Mouse (Mus musculus): Measurements from ENCODE around the gene F8.
"Not testable (repeated sequence)": the region's sequence is repeated elsewhere in the genome, so short reads cannot be mapped to it uniquely, and the experiment has no call there.

F8 gene

GRCm38 (mm10) chrX:75382195-75382771, at the start of gene F8, which contains the start of gene Fundc2:
F8 (minus strand) TSS chrX:75382615.
Fundc2 (plus strand) TSS chrX:75382399.
- peak; percentile 59 for DNase-seq

DNA sequence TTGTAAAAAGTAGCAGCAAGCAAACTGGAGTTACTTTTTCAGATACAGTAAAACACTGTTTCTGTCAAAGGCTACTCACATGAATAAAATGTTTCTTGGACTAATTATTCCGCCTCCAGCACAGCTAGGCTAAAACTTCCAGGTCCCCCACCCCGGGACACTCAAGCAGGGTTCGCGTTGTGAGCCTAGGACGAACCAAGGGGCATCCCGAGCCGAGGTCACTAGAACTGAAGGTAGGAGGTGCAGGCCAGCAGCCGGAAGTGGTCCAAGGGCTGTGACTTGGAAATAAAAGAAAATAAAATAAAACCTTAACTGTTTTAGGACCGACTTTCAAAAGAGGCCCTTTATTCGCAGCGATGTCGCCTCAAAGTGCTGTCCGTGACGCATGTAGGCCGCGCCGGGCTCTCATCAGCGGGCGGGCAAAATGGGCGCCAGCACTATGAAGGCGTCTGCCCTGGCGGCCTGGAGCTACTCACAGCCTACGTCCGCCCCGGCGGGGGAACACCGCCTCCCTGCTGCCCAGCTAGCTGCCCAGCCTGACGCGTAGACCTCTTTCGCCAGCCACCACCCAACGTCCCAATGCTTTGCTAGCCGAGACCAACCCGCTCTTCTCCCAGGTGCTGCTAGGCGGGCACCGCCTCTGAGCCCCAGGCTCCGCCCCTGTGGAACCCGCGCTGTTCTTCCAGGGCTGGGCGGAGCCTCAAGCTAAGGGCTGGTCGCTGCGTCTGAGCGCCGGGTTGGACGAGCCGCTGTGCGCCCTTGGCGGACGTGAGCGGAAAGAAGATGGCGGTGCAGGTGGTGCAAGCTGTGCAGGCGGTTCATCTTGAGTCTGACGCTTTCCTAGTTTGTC, 33.7 kb upstream of the F8 start, which contains the start of the genes Cmc4, Mtcp1 and Brcc3:
Gene Cmc4 (minus strand): TSS at position 649 of the 850 bp plus-strand sequence.
Gene Mtcp1 (minus strand): TSS at position 653 of the 850 bp plus-strand sequence.
Gene Brcc3 (plus strand): TSS at position 693 of the 850 bp plus-strand sequence.
- DNase-seq: peak; percentile 87

GRCm38 (mm10) chrX:75409711-75410110, 27.3 kb upstream of the F8 start:
- no peak for DNase-seq

- no peak for DNase-seq
Observed at GRCm38 (mm10) chrX:75403350-75403749, 20.9 kb upstream of the F8 start.

GRCm38 (mm10) chrX:75402668-75403067, 20.3 kb upstream of the F8 start:
- DNase-seq: no peak

- DNase-seq: no peak
Observed at GRCm38 (mm10) chrX:75399471-75399870, 17.1 kb upstream of the F8 start.

DNA sequence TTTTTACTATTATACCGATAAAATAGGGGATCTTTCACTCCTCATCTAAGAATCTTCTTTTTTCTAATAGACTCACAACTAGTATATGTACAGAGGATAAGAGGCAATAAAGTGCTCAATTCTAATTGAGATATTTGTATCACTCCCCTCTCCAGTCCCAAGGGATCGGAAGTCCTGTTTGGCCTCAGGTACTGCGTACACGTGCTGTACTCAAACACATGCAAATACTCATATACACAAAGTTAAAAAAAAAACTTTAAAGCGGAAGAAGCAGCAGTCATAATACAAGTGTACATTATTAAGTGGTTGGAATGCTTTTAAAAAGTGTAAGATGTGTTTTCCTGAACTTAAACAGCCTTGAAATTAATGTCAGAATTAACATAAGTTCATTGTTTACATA, 716 bp downstream of the F8 start:
- peak; percentile 29 for DNase-seq

DNA sequence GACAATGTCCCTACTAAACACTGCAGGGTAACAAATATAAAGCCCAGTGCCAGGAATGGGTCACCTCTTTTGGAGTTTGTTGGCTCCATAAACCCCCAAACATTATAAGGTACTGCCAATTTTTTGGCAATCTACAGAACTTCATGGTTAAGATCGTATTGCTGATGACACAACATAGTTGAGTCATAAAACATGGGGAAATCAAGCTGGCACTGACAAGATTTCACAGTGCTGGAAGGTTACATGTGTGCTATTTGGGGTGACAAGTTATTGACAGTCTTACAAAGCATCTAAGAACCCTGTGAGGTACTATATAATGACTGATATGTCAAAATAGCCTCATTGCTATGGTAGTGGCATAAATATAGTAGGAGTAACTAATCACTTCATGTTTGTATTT, 1.2 kb downstream of the F8 start:
- no peak for DNase-seq

GRCm38 (mm10) chrX:75376815-75377214, 5.6 kb downstream of the F8 start:
- no peak for DNase-seq

DNA sequence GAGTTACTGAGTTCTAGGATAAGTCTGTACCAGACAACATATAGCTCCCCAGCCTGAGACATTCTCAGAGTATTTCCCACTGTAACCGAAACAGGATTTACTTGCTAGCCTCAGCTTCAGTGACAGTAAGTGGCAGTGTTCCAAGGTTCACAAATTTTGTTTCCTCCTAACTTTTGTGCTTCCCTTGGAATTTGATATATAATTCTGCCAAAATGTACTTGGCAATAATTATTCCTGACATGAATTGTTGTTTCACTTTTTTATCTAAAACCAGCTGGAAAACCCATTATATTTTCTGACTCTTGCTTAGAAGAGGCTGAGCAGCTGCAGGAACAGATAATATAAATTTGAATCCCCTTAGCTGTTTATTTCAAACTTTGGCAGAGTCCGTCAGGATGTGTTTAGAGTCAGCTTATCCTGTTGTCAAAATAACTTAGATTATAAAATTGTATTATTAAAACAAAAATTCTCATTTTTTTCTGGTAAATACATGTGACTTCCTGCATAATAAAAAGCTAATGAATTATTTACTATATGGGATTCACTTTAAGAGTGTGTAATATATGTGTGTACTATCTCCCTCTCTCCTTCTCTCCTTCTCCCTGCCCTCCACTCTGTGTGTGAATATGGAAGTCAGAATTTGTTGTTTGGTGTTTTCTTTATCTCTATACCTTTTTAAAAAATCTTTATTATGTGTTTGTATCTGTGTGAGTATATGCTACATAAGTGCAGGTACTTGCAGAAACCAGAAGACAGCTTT, 9.6 kb downstream of the F8 start:
- no peak for DNase-seq

DNA sequence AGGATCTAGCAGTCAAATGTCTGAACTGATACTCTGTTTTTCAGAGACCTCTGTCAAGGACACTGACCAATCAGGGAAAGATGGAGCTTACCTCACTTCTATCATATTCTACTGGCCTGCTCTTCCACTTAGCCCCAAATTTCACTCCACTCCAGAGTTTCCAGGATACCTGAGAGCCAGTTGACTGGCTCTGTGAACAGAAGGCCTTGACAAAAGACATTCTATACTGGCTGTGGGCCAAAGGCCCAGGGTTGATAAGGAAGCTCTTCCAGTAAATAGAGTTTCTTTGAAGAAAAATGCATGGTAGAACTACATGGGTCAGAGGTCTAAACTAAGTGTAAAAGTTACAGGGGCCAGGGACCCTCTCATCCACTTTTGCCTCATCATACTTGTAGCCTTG, 12.2 kb downstream of the F8 start:
- no peak for DNase-seq

DNA sequence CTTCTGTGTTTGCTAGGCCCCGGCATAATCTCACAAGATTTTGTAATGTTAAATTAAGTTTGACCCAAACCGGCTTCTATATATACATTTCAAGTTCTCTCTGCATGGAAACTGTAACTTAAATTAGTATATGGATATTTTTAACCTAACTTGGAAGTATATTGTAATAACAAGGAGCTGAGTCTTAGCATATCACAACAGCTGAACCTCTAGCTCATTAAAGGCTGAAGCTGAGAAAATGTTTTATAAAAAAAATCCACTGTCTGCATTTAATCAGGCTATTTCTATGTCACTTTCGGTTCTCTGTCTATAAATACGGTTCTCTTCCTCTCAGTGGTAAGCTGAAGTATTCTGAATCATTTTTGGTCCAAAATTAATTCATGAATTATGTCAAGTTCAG, 58.9 kb downstream of the F8 start:
- no peak for DNase-seq

GRCm38 (mm10) chrX:75271676-75272075, 110.7 kb downstream of the F8 start:
- no peak for DNase-seq

DNA sequence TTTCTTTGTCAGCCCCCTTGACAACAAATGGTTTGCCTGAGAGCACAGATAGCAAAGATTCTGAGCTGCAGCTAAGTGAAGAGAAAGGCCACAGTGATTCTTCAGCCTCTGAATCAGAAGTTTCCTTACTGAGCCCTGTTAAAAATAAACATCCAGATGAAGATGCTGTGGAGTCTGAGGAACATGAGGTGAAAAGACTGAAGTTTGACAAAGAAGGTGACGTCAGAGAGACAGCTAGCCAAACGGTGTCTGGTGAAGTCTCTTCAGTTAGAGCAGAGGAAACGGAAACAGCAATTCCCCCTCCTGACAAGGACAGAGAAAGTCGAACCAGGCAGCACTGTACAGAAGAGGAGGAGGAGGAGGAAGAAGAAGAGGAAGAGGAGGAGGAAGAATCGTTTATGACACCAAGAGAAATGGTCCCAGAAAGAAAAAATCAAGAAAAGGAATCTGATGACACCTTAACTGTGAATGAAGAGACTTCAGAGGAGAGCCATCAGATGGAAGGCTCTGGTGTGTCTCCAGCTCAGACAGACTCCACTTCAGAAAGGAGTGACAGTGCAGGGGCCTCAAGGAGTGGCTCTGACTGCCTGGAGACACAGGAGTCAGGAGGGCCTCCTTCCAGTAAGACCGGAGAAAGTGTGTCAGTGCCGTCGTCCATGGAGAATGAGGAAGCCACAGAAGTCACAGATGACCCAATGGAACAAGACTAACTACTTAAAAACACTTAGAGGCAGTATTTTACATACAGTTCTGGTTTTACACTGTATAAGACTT, 148.6 kb downstream of the F8 start:
- not testable (repeated sequence) for DNase-seq

DNA sequence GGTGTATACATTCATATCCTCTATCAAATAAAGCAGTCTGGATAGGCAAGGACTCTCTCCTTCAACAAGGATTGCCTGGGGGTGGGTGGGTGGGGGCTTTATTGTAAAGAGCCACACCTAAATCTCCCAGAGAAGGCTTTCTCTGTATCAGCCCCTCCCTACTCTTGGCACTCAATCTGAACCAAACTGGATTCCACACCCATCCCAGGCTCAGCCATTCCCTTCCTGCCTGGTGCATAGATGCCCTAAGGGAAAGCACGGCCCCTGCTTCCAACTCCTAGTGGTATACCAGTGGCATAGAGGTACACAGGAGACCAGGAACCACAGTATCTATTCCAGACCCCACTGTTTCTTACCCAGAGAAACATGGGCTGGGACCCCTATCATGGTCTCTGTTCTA, 151.0 kb downstream of the F8 start:
- no peak for DNase-seq

DNA sequence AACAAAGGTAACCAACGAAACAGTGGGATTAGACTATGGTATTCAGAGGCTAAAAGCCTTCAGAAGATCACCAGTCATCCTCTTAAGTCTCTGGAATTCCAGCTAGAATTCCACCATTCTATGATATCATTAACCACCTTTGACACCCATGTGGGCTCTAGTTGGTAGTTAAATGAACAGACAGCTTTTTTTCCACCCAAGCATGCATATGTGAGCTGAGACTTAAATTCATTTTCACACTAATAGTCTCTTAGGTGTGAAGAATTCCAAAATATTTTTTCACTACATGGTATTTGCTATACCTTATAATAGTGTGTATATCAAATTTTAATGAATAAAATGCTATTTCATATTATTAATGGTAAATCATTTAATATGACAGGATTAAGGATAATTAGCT, 218.7 kb downstream of the F8 start, which contains the start of gene Smim9:
Gene Smim9 (minus strand): TSS at position 101 of the 400 bp plus-strand sequence.
- DNase-seq: no peak

DNA sequence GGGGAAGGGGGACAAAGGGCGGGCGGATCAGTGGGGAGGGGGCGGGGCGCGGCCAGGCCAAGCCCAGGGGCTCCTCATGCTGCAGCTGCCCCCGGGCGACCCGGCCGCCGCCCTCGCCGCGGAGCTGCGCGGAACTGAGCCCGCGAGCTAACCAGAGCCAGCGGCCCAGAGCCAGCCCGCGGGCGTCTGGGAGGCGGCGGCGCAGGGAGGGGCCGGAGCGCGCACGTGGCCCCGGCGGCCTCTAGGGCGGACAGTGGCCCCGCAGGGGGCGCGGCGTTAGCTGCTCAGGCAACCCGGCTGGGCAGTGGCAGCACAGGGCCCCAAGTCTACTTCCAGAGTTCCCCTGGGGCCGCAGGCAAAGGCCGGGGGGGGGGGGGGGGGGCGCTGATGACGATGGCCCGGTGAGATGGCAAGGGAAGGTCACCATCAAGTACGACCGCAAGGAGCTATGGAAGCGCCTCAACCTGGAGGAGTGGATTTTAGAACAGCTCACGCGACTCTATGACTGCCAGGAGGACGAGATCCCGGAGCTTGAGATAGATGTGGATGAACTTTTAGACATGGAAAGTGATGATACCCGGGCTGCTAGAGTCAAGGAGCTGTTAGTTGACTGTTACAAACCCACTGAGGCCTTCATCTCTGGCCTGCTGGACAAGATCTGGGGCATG, 226.7 kb downstream of the F8 start:
- no peak for DNase-seq

GRCm38 (mm10) chrX:75152249-75152648, 230.2 kb downstream of the F8 start:
- DNase-seq: no peak

GRCm38 (mm10) chrX:75150304-75150703, 232.1 kb downstream of the F8 start:
- no peak for DNase-seq

DNA sequence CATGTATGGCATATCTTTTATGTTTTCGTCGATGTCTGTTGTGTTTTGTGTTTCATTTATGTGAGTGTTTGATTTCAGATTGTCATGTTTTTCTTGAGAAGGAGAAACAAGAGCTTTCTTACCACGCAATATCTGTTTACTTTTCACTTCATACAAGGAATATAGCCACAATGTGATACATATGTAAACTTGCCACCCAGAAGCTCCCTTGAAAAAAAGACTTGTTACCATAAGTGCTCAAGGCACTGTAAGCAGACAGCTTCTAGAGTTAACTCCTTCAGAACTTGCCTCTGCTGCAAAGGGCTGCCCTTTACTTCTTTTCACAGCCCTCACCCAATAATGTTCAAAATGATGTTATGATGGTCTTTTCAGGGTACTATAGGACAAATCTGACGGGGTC, 234.0 kb downstream of the F8 start:
- no peak for DNase-seq

GRCm38 (mm10) chrX:75143124-75143555, 239.3 kb downstream of the F8 start:
- DNase-seq: not testable (repeated sequence)

- no peak for DNase-seq
Observed at GRCm38 (mm10) chrX:75138182-75138581, 244.2 kb downstream of the F8 start.
